In the genomic region with DNA sequence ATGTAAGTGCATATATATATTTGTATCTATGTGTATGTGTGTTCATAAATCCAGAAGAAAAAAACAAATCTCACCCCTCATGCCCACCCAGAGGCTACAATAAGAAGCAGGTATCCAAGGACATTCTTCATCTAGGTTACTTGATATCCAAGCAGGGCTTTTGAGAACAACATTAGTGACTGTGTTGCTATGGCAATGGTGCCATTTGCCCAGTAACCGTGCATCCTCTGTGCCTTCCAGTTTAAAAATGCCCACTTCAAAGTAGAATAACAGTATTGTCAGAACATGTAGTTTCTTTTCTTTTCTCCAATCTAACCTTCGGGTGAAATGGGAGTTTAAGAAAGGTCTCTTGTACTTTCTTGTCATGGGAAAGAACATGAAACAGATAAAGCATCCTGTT, we compare ENCODE assay signal across 14 mouse cellular contexts.
"Had no signal": no experiment of that assay in that cellular context is flagged by ENCODE, and none has a peak within 500 bp of the region (broad histone marks: within the 10 kb centered on the region; RNA-seq: fewer than 3 reads in every experiment).

No protein-coding gene starts in this region.

- H3K4me1 ChIP-seq: kidney, embryonic 15.5 days; limb, embryonic 15.5 days; liver, embryonic 12.5 days; megakaryocyte, embryonic 14.5 days; stomach, embryonic 15.5 days had no signal

- H3K9me3 ChIP-seq: kidney, embryonic 15.5 days; limb, embryonic 15.5 days; liver, embryonic 12.5 days; megakaryocyte, embryonic 14.5 days; midbrain, embryonic 13.5 days; stomach, embryonic 15.5 days had no signal

- H3K27ac ChIP-seq: kidney, embryonic 15.5 days; limb, embryonic 15.5 days; liver, embryonic 12.5 days; macrophage; midbrain, embryonic 13.5 days; stomach, embryonic 15.5 days had no signal

- H3K27me3 ChIP-seq: kidney, embryonic 15.5 days; limb, embryonic 15.5 days; liver, embryonic 12.5 days; megakaryocyte, embryonic 14.5 days; midbrain, embryonic 13.5 days; stomach, embryonic 15.5 days had no signal

- H3K4me2 ChIP-seq: kidney, embryonic 15.5 days; limb, embryonic 15.5 days; liver, embryonic 12.5 days; lung, embryonic 14.5 days; midbrain, embryonic 13.5 days; stomach, embryonic 15.5 days had no signal

- H3K36me3 ChIP-seq: kidney, embryonic 15.5 days; limb, embryonic 15.5 days; liver, embryonic 12.5 days; midbrain, embryonic 13.5 days; stomach, embryonic 15.5 days had no signal

- ATAC-seq: intestine, embryonic 16.5 days; liver, embryonic 12.5 days; midbrain, embryonic 13.5 days had no signal

- DNase-seq: kidney, adult 2 months; kidney, postnatal 14 days; layer of hippocampus, postnatal 36 days; lung, embryonic 14.5 days; lung, postnatal 10 days; thymus, postnatal 36 days had no signal

- H3K4me3 ChIP-seq: kidney, embryonic 15.5 days; limb, embryonic 15.5 days; liver, embryonic 12.5 days; megakaryocyte, embryonic 14.5 days; midbrain, embryonic 13.5 days; stomach, embryonic 15.5 days had no signal

- H3K9ac ChIP-seq: kidney, embryonic 15.5 days; limb, embryonic 15.5 days; liver, embryonic 12.5 days; lung, embryonic 14.5 days; midbrain, embryonic 13.5 days; stomach, embryonic 15.5 days had no signal
